Mouse (Mus musculus) testis, adult 2 months (tissue): ENCODE data around the gene Gga3. TPM values are rescaled to one million over a fixed set of nuclear protein-coding genes. Genes with fewer than 3 reads are reported as not detected.

Experiments
- H3K27ac ChIP-seq: fragments of 200-500 bp; 2 replicates; pipeline ENCODE4 v1.5.1; 2012; ENCODE audit warnings: low read depth, low read length; ENCODE audit not compliant: control insufficient read depth, insufficient read depth
- H3K27me3 ChIP-seq: fragments of 200-500 bp; 2 replicates; pipeline ENCODE4 v1.6.1; 2012; ENCODE audit warnings: mild to moderate bottlenecking, low read length, moderate library complexity; ENCODE audit not compliant: control insufficient read depth, insufficient read depth
- H3K36me3 ChIP-seq: fragments of 200-500 bp; 2 replicates; pipeline ENCODE4 v1.6.1; 2012; ENCODE audit warnings: mild to moderate bottlenecking, low read length; ENCODE audit not compliant: control insufficient read depth, insufficient read depth
- H3K4me1 ChIP-seq: fragments of 200-500 bp; 2 replicates; pipeline ENCODE4 v1.6.1; 2012; ENCODE audit warnings: low read length; ENCODE audit not compliant: control insufficient read depth, insufficient read depth
- H3K4me3 ChIP-seq: fragments of 200-500 bp; 2 replicates; pipeline ENCODE4 v1.5.1; 2012; ENCODE audit warnings: low read depth, mild to moderate bottlenecking, low read length, moderate library complexity, mixed read lengths; ENCODE audit not compliant: control insufficient read depth
- CTCF ChIP-seq: fragments of 200-500 bp; IDR thresholded peaks from 2 replicates; pipeline ENCODE4 v1.5.1; 2012; ENCODE audit warnings: low read depth, mild to moderate bottlenecking, inconsistent platforms, low read length, moderate library complexity; ENCODE audit not compliant: control insufficient read depth, insufficient read depth, insufficient replicate concordance
- POLR2A ChIP-seq: fragments of 200-500 bp; IDR thresholded peaks from 2 replicates; pipeline ENCODE4 v1.6.1; 2012; ENCODE audit warnings: low read depth, mild to moderate bottlenecking, inconsistent platforms, low read length, moderate library complexity; ENCODE audit not compliant: control insufficient read depth
- polyA plus RNA-seq: library from polyadenylated mRNA; depleted of rRNA; stranded (reverse); fragments of >200 nt; gene quantifications from 2 replicates; pipeline ENCODE4 v1.2.3, GENCODE M21; 2012

Gga3 gene
- polyA plus RNA-seq, 1 experiment = 19.8 TPM

- TF ChIP-seq CTCF (no peak), POLR2A (no peak)
- Histone ChIP-seq H3K36me3 (peaks cover 16% of the 10 kb centered on the region), H3K27ac (no peak overlapping the region), H3K4me1 (no peaks in the 10 kb centered on the region), H3K27me3 (no peaks in the 10 kb centered on the region), H3K4me3 (no peak overlapping the region)
These were observed 18.2 kb downstream of the Gga3 start for GRCm38 (mm10) chr11:115585573-115586100.

DNA sequence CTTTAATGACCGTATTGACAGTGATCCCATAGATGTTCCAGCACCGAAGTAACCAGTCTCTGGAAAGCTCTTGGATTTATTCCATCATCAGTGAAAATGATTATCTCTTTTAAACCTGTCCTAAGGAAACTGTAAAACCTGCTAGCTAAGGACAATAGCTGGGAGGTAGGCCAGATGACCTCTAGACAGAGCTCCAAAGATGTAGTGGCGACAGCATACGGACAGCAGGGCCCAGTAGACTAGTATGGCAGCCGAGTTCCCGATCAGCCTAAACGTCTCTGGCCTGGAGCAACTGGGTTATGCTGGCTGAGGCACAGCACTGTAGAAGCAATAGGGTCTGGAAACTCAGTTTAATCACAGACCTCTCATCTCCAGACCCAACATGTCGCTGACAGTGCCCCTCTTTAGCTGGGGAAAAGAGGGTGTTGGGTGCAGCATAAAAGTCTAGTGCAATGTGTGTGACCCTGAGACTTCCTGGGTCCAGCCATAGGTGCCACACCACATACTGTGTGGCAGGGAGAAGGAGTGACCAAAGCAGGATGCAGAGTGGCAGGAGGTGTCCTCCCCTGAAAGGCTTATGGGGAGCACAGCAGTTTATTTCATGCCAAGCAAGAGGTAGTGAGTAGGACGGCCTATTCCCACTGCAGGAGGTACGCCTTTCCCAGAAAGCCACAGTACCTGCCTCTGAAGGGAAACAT lies 19.3 kb downstream of the Gga3 start:
- Histone ChIP-seq H3K4me1 (no peaks in the 10 kb centered on the region), H3K4me3 (no peak overlapping the region), H3K36me3 (peaks cover 11% of the 10 kb centered on the region), H3K27me3 (no peaks in the 10 kb centered on the region), H3K27ac (no peak overlapping the region)
- TF ChIP-seq POLR2A (no peak), CTCF (no peak)

GRCm38 (mm10) chr11:115582913-115583606 lies 20.8 kb downstream of the Gga3 start:
- Histone ChIP-seq H3K27me3 (no peaks in the 10 kb centered on the region), H3K36me3 (peaks cover 6% of the 10 kb centered on the region), H3K4me1 (no peaks in the 10 kb centered on the region)

GRCm38 (mm10) chr11:115579080-115579479 lies 24.8 kb downstream of the Gga3 start:
- TF ChIP-seq POLR2A (no peak), CTCF (no peak)
- no peaks in the 10 kb centered on the region for H3K27me3 ChIP-seq

More at GRCm38 (mm10) chr11:115582913-115583606, 20.8 kb downstream of the Gga3 start:
- TF ChIP-seq CTCF = no peak
- no peak overlapping the region for H3K4me3 ChIP-seq
- H3K27ac ChIP-seq = no peak overlapping the region

DNA sequence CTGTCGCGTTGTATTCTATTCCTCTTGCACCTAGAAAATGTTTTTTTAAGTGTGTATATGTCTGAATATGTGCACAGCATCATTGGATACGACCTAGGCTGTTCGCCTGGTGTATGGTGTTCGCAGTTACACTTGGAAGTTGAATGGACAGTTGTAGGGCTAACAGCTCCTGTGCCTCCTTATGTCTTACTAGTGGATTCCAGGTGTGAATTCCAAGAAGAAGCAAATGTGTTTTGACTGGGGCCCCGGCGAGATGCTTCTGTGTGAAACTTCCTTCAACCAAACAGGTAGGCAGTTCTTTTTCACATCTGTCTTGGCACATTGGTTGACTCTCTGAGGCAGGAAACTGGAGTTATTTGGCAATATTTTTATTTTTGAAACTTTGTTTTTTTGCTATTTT lies 38.9 kb downstream of the Gga3 start:
- no peak overlapping the region; the same call in 1 of the 2 replicates for H3K27ac ChIP-seq
- no peaks in the 10 kb centered on the region; the same call in 1 of the 2 replicates for H3K4me1 ChIP-seq
- H3K27me3 ChIP-seq = no peaks in the 10 kb centered on the region
- peaks cover 4% of the 10 kb centered on the region for H3K36me3 ChIP-seq
- TF ChIP-seq POLR2A (no peak), CTCF (no peak)
- peak overlapping the region; percentile 97; the same call in 1 of the 2 replicates for H3K4me3 ChIP-seq

More at GRCm38 (mm10) chr11:115579080-115579479, 24.8 kb downstream of the Gga3 start:
- no peaks in the 10 kb centered on the region for H3K36me3 ChIP-seq
- no peak overlapping the region for H3K4me3 ChIP-seq
- no peaks in the 10 kb centered on the region for H3K4me1 ChIP-seq
- no peak overlapping the region for H3K27ac ChIP-seq

DNA sequence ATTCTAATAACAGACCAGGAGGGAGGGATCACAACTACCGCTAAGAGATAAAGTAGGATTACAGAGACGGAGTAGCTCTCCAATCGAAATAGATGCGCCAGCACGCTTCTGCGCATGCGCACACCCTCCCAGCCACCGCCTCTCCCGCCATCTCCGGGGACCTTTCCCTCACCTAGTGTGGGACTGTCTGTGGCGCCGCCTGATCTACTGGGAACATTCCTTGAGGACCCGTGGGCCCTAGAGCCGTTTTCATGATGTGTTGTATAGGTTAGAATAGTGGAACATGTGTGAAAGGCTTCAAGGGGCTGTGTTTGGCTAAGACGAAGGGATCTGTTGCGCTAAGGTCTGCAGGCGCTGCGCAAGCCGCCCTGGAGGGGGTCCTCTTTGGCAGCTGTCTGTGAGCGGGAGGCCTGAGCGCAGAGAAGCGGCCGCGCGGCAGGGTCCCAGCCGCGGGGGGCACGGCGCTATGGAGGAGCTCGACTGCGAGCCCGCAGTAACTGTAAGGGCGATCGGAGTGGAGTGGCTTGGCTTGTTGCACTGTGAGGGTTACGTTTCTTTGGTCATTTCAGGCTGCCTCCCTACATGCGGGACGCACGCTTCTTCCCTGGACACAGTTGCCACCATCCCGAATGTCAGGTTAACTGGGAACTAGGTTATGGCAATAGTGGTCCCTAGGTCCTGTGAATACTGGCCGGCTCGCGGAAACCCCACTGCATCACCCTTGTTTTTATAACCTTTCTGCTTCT lies 39.6 kb downstream of the Gga3 start, which contains the start of gene Nup85:
Gene Nup85 (plus strand): TSS at position 371 of the 746 bp plus-strand sequence.
- Histone ChIP-seq H3K4me1 (no peaks in the 10 kb centered on the region; the same call in 1 of the 2 replicates), H3K27ac (peak within 1 kb of the TSS; percentile 85), H3K4me3 (peak within 1 kb of the TSS; percentile 97), H3K27me3 (no peaks in the 10 kb centered on the region), H3K36me3 (peaks cover 2% of the 10 kb centered on the region)
- TF ChIP-seq CTCF (no peak), POLR2A (peak; percentile 78)

DNA sequence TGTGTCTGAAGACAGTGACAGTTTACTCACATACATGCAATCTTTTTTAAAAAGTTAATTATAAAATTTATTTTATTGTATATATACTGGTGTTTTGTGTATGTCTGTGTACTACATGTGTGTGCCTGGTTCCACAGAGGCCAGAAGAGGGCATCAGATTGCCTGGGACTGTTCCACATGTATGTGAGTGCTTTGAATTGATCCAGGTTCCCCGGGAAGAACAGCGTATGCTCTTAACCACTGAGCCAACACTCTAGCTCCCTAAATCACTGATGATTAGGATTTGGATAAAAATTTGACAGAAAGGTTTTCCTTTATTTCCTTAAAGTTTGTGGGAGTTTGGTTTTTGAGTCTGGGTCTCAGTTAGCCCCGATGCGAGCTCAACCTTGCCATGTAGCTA lies 40.4 kb downstream of the Gga3 start:
- Histone ChIP-seq H3K36me3 (peaks cover 1% of the 10 kb centered on the region), H3K4me1 (no peaks in the 10 kb centered on the region; the same call in 1 of the 2 replicates), H3K27ac (peak overlapping the region; percentile 32), H3K4me3 (peak overlapping the region; percentile 97), H3K27me3 (no peaks in the 10 kb centered on the region)
- TF ChIP-seq POLR2A (no peak), CTCF (no peak)
